Comparison of ENCODE assay signal across 13 mouse cellular contexts in genomic region chr5:52866361-52867155, GRCm38 (mm10). TPM values are rescaled to one million over a fixed set of nuclear protein-coding genes. Genes with fewer than 3 reads are reported as not detected.
DNase-seq lines count a peak whose midpoint lies in the region; ATAC-seq and TF ChIP-seq lines count a peak whose summit lies in the region.
"Had no signal": no experiment of that assay in that cellular context is flagged by ENCODE, and none has a peak within 500 bp of the region (broad histone marks: within the 10 kb centered on the region; RNA-seq: fewer than 3 reads in every experiment).

No protein-coding gene starts in this region.

- H3K36me3 ChIP-seq in heart, embryonic 16.5 days (ENCODE audit: control insufficient read depth, insufficient read depth), result peaks cover 54% of the 10 kb centered on the region
- peaks cover 32% of the 10 kb centered on the region for H3K36me3 ChIP-seq in stomach, embryonic 16.5 days (ENCODE audit: control insufficient read depth, insufficient read depth, low read length)
- peaks cover 18% of the 10 kb centered on the region for H3K36me3 ChIP-seq in stomach, postnatal 0 days (ENCODE audit: control insufficient read depth, insufficient read depth, low read length)

- ATAC-seq in heart, embryonic 16.5 days (replicated peaks; ENCODE audit: extremely low read depth, insufficient read depth, low FRiP score), result no peak
- no peak for ATAC-seq in stomach, embryonic 16.5 days (ENCODE audit: insufficient read depth, low FRiP score)
- ATAC-seq in stomach, postnatal 0 days (ENCODE audit: low FRiP score, low TSS enrichment), result no peak
- ATAC-seq: forebrain, embryonic 14.5 days; hindbrain, postnatal 0 days; midbrain, embryonic 15.5 days had no signal

- TF ChIP-seq CTCF in stomach, postnatal 0 days (IDR thresholded peaks at IDR 0.05; ENCODE audit: low read depth), result no peak

- no peaks in the 10 kb centered on the region for H3K9me3 ChIP-seq in heart, embryonic 16.5 days (replicated peaks; ENCODE audit: control insufficient read depth, low read length)
- no peaks in the 10 kb centered on the region for H3K9me3 ChIP-seq in stomach, embryonic 16.5 days (replicated peaks; ENCODE audit: control insufficient read depth, low read length)
- H3K9me3 ChIP-seq in stomach, postnatal 0 days (ENCODE audit: control insufficient read depth, low read length), result no peaks in the 10 kb centered on the region
- H3K9me3 ChIP-seq: liver, embryonic 13.5 days; megakaryocyte, embryonic 14.5 days; midbrain, embryonic 15.5 days had no signal

- H3K27ac ChIP-seq in heart, embryonic 16.5 days (ENCODE audit: low read length), result peak overlapping the region; percentile 59; the same call in 1 of the 2 replicates
- H3K27ac ChIP-seq in stomach, embryonic 16.5 days (ENCODE audit: low read length), result 0 out of 2 replicates have a peak overlapping the region, but pooled peaks have one; percentile 18
- H3K27ac ChIP-seq in stomach, postnatal 0 days (replicated peaks), result no peak overlapping the region
- peak overlapping the region; percentile 58 for H3K27ac ChIP-seq in brown adipose tissue, adult 24 weeks (replicated peaks; ENCODE audit: low read depth, low read length)
- H3K27ac ChIP-seq: hindbrain, postnatal 0 days; left cerebral cortex, adult 2 months; liver, embryonic 13.5 days; midbrain, embryonic 15.5 days had no signal

- peaks cover 8% of the 10 kb centered on the region; the same call in 1 of the 2 replicates for H3K4me1 ChIP-seq in heart, embryonic 16.5 days (ENCODE audit: control insufficient read depth, insufficient read depth, low read length)
- H3K4me1 ChIP-seq in stomach, embryonic 16.5 days (ENCODE audit: control insufficient read depth, insufficient read depth, low read length), result peaks cover 7% of the 10 kb centered on the region
- no peaks in the 10 kb centered on the region for H3K4me1 ChIP-seq in stomach, postnatal 0 days (replicated peaks; ENCODE audit: control insufficient read depth, insufficient read depth)
- H3K4me1 ChIP-seq in brown adipose tissue, adult 24 weeks (ENCODE audit: control insufficient read depth, insufficient read depth, insufficient read length, low read length), result no peaks in the 10 kb centered on the region
- H3K4me1 ChIP-seq: liver, embryonic 13.5 days; midbrain, embryonic 15.5 days had no signal

- H3K9ac ChIP-seq in heart, embryonic 16.5 days (ENCODE audit: low read length), result no peak overlapping the region
- no peak overlapping the region for H3K9ac ChIP-seq in stomach, embryonic 16.5 days (ENCODE audit: low read length)
- H3K9ac ChIP-seq in stomach, postnatal 0 days (ENCODE audit: low read length), result no peak overlapping the region
- H3K9ac ChIP-seq: liver, embryonic 13.5 days; midbrain, embryonic 15.5 days had no signal

- no peak for DNase-seq in heart, adult 9 months (ENCODE audit: low spot score in 2 of 2)
- DNase-seq in stomach, postnatal 0 days (ENCODE audit: low spot score), result no peak
- no peak for DNase-seq in embryo, embryonic 10.5 days (ENCODE audit: low spot score)
- no peak for DNase-seq in frontal cortex, postnatal 36 days (ENCODE audit: low spot score in 2 of 2)
- DNase-seq: liver, embryonic 13.5 days had no signal

- no peak for TF ChIP-seq EP300 in stomach, postnatal 0 days (optimal IDR thresholded peaks at IDR 0.05)

- H3K4me3 ChIP-seq in heart, embryonic 16.5 days (ENCODE audit: low read length), result no peak overlapping the region
- no peak overlapping the region for H3K4me3 ChIP-seq in stomach, embryonic 16.5 days (replicated peaks; ENCODE audit: low read length)
- no peak overlapping the region for H3K4me3 ChIP-seq in stomach, postnatal 0 days (ENCODE audit: low read depth, low read length)
- no peak overlapping the region for H3K4me3 ChIP-seq in brown adipose tissue, adult 24 weeks (ENCODE audit: insufficient read depth, low read depth, low read length)
- H3K4me3 ChIP-seq: left cerebral cortex, adult 2 months; liver, embryonic 13.5 days; midbrain, embryonic 15.5 days had no signal

- H3K27me3 ChIP-seq in heart, embryonic 16.5 days (ENCODE audit: control insufficient read depth, insufficient read depth, low read length), result no peaks in the 10 kb centered on the region
- H3K27me3 ChIP-seq in stomach, embryonic 16.5 days (ENCODE audit: control insufficient read depth, insufficient read depth, low read length), result no peaks in the 10 kb centered on the region
- H3K27me3 ChIP-seq in stomach, postnatal 0 days (ENCODE audit: control insufficient read depth, insufficient read depth, low read length), result no peaks in the 10 kb centered on the region
- H3K27me3 ChIP-seq: liver, embryonic 13.5 days; midbrain, embryonic 15.5 days had no signal

- no peak overlapping the region for H3K4me2 ChIP-seq in heart, embryonic 16.5 days (ENCODE audit: low read depth, low read length)
- no peak overlapping the region for H3K4me2 ChIP-seq in stomach, embryonic 16.5 days (ENCODE audit: low read depth, low read length)
- no peak overlapping the region for H3K4me2 ChIP-seq in stomach, postnatal 0 days (replicated peaks; ENCODE audit: low read depth)
- H3K4me2 ChIP-seq: liver, embryonic 13.5 days; midbrain, embryonic 15.5 days had no signal

- WGBS in heart, embryonic 16.5 days, result 79% methylated on average over 18 of the region's 18 CpGs
- 79% methylated on average over 18 of the region's 18 CpGs for WGBS in stomach, embryonic 16.5 days
- WGBS in stomach, postnatal 0 days, result 84% methylated on average over 18 of the region's 18 CpGs

RNA-seq across cellular contexts. Expression of gene Anapc4, which starts 32.7 kb away (rescaled TPM):
- polyA plus RNA-seq in heart, embryonic 16.5 days (2015; fragmentation: Nextera tagmentation; extraction: Ambion mirVana), result 66.7 and 76.0 TPM in 2 replicates
- polyA plus RNA-seq in stomach, embryonic 16.5 days (2015; fragmentation: Nextera tagmentation; extraction: Ambion mirVana), result 95.1 and 97.0 TPM in 2 replicates
- 37.3 and 43.9 TPM in 2 replicates for polyA plus RNA-seq in stomach, postnatal 0 days (2015; fragmentation: Nextera tagmentation; extraction: Ambion mirVana)
- 35.5 and 37.1 TPM in 2 replicates for polyA plus RNA-seq in brown adipose tissue, adult 24 weeks (2012; ENCODE audit: insufficient read depth, insufficient read length, missing spikeins)
